Mouse (Mus musculus): ENCODE measurements around the gene Nhsl2. TPM values are rescaled to one million over a fixed set of nuclear protein-coding genes. Genes with fewer than 3 reads are reported as not detected.

Nhsl2 gene
- polyA plus RNA-seq, 1 experiment from 2014 or later, result 6.9 TPM

- no peaks in the 10 kb centered on the region for H3K27me3 ChIP-seq (ENCODE audit: control insufficient read depth, insufficient read depth, low read length)
- no peaks in the 10 kb centered on the region for H3K9me3 ChIP-seq (replicated peaks; ENCODE audit: control insufficient read depth, low read length)
- H3K4me2 ChIP-seq (ENCODE audit: low read depth, low read length), result no peak overlapping the region
- H3K9ac ChIP-seq (ENCODE audit: low read length), result no peak overlapping the region
- WGBS, result 51% methylated on average over 5 of the region's 5 CpGs
- H3K36me3 ChIP-seq (ENCODE audit: control insufficient read depth, insufficient read depth), result no peaks in the 10 kb centered on the region
- peaks cover 9% of the 10 kb centered on the region for H3K4me1 ChIP-seq (ENCODE audit: control insufficient read depth, insufficient read depth, low read length)
- peak overlapping the region; percentile 31; the same call in 1 of the 2 replicates for H3K27ac ChIP-seq (ENCODE audit: low read length)
- H3K4me3 ChIP-seq (ENCODE audit: low read length), result no peak overlapping the region
- no peak; the same call in 1 of the 2 replicates for ATAC-seq (replicated peaks; ENCODE audit: extremely low read depth, insufficient read depth, low FRiP score)
Measured at GRCm38 (mm10) chrX:102060243-102060642, 211.1 kb downstream of the Nhsl2 start.

- H3K9me3 ChIP-seq (replicated peaks; ENCODE audit: control insufficient read depth, low read length), result no peaks in the 10 kb centered on the region
- ATAC-seq (replicated peaks; ENCODE audit: extremely low read depth, insufficient read depth, low FRiP score), result no peak
Measured at GRCm38 (mm10) chrX:102060891-102061290, 211.7 kb downstream of the Nhsl2 start.

GRCm38 (mm10) chrX:102064062-102064461 lies 214.9 kb downstream of the Nhsl2 start:
- 52% methylated on average over 3 of the region's 3 CpGs for WGBS
- H3K4me2 ChIP-seq (ENCODE audit: low read depth, low read length), result no peak overlapping the region
- peaks cover 9% of the 10 kb centered on the region for H3K4me1 ChIP-seq (ENCODE audit: control insufficient read depth, insufficient read depth, low read length)
- no peaks in the 10 kb centered on the region; the same call in 1 of the 2 replicates for H3K27me3 ChIP-seq (ENCODE audit: control insufficient read depth, insufficient read depth, low read length)
- no peaks in the 10 kb centered on the region for H3K36me3 ChIP-seq (ENCODE audit: control insufficient read depth, insufficient read depth)
- H3K9me3 ChIP-seq (replicated peaks; ENCODE audit: control insufficient read depth, low read length), result no peaks in the 10 kb centered on the region
- no peak overlapping the region for H3K27ac ChIP-seq (ENCODE audit: low read length)
- H3K9ac ChIP-seq (ENCODE audit: low read length), result no peak overlapping the region
- ATAC-seq (replicated peaks; ENCODE audit: extremely low read depth, insufficient read depth, low FRiP score), result no peak
- H3K4me3 ChIP-seq (ENCODE audit: low read length), result no peak overlapping the region

More at GRCm38 (mm10) chrX:102060891-102061290, 211.7 kb downstream of the Nhsl2 start:
- Histone ChIP-seq H3K4me2 (ENCODE audit: low read depth, low read length) (no peak overlapping the region), H3K9ac (ENCODE audit: low read length) (no peak overlapping the region), H3K4me1 (ENCODE audit: control insufficient read depth, insufficient read depth, low read length) (peaks cover 9% of the 10 kb centered on the region), H3K27me3 (ENCODE audit: control insufficient read depth, insufficient read depth, low read length) (no peaks in the 10 kb centered on the region), H3K4me3 (ENCODE audit: low read length) (no peak overlapping the region), H3K27ac (ENCODE audit: low read length) (no peak overlapping the region), H3K36me3 (ENCODE audit: control insufficient read depth, insufficient read depth) (no peaks in the 10 kb centered on the region)
- WGBS, result 14% methylated on average over 2 of the region's 2 CpGs

GRCm38 (mm10) chrX:102065213-102065775 lies 216.1 kb downstream of the Nhsl2 start:
- no peak for ATAC-seq (replicated peaks; ENCODE audit: extremely low read depth, insufficient read depth, low FRiP score)
- H3K9ac ChIP-seq (ENCODE audit: low read length), result no peak overlapping the region
- WGBS, result 49% methylated on average over 4 of the region's 4 CpGs
- H3K27ac ChIP-seq (ENCODE audit: low read length), result no peak overlapping the region
- no peak overlapping the region for H3K4me2 ChIP-seq (ENCODE audit: low read depth, low read length)
- H3K4me1 ChIP-seq (ENCODE audit: control insufficient read depth, insufficient read depth, low read length), result peaks cover 12% of the 10 kb centered on the region
- no peaks in the 10 kb centered on the region for H3K36me3 ChIP-seq (ENCODE audit: control insufficient read depth, insufficient read depth)
- H3K9me3 ChIP-seq (replicated peaks; ENCODE audit: control insufficient read depth, low read length), result no peaks in the 10 kb centered on the region
- no peak overlapping the region for H3K4me3 ChIP-seq (ENCODE audit: low read length)
- no peaks in the 10 kb centered on the region; the same call in 1 of the 2 replicates for H3K27me3 ChIP-seq (ENCODE audit: control insufficient read depth, insufficient read depth, low read length)

GRCm38 (mm10) chrX:102066134-102066533 lies 216.9 kb downstream of the Nhsl2 start:
- no peak overlapping the region for H3K4me2 ChIP-seq (ENCODE audit: low read depth, low read length)
- H3K4me1 ChIP-seq (ENCODE audit: control insufficient read depth, insufficient read depth, low read length), result 0 out of 2 replicates have a peak, but pooled peaks cover 7% of the 10 kb centered on the region
- no peaks in the 10 kb centered on the region; the same call in 1 of the 2 replicates for H3K27me3 ChIP-seq (ENCODE audit: control insufficient read depth, insufficient read depth, low read length)
- H3K9ac ChIP-seq (ENCODE audit: low read length), result no peak overlapping the region
- no peaks in the 10 kb centered on the region for H3K36me3 ChIP-seq (ENCODE audit: control insufficient read depth, insufficient read depth)
- ATAC-seq (replicated peaks; ENCODE audit: extremely low read depth, insufficient read depth, low FRiP score), result peak; percentile 58
- H3K9me3 ChIP-seq (replicated peaks; ENCODE audit: control insufficient read depth, low read length), result no peaks in the 10 kb centered on the region
- WGBS, result 14% methylated on average over 9 of the region's 9 CpGs
- H3K4me3 ChIP-seq (ENCODE audit: low read length), result no peak overlapping the region
- H3K27ac ChIP-seq (ENCODE audit: low read length), result no peak overlapping the region

GRCm38 (mm10) chrX:102067118-102067517 lies 217.9 kb downstream of the Nhsl2 start:
- no peak for ATAC-seq (replicated peaks; ENCODE audit: extremely low read depth, insufficient read depth, low FRiP score)
- Histone ChIP-seq H3K27me3 (ENCODE audit: control insufficient read depth, insufficient read depth, low read length) (no peaks in the 10 kb centered on the region; the same call in 1 of the 2 replicates), H3K4me3 (ENCODE audit: low read length) (no peak overlapping the region), H3K4me1 (ENCODE audit: control insufficient read depth, insufficient read depth, low read length) (0 out of 2 replicates have a peak, but pooled peaks cover 7% of the 10 kb centered on the region), H3K36me3 (ENCODE audit: control insufficient read depth, insufficient read depth) (no peaks in the 10 kb centered on the region), H3K9me3 (replicated peaks; ENCODE audit: control insufficient read depth, low read length) (no peaks in the 10 kb centered on the region), H3K9ac (ENCODE audit: low read length) (no peak overlapping the region), H3K27ac (ENCODE audit: low read length) (no peak overlapping the region), H3K4me2 (ENCODE audit: low read depth, low read length) (no peak overlapping the region)
- WGBS, result 71% methylated on average over 6 of the region's 6 CpGs

GRCm38 (mm10) chrX:102068811-102069540 lies 219.8 kb downstream of the Nhsl2 start:
- Histone ChIP-seq H3K9ac (ENCODE audit: low read length) (no peak overlapping the region), H3K27ac (ENCODE audit: low read length) (no peak overlapping the region), H3K4me2 (ENCODE audit: low read depth, low read length) (no peak overlapping the region), H3K27me3 (ENCODE audit: control insufficient read depth, insufficient read depth, low read length) (no peaks in the 10 kb centered on the region; the same call in 1 of the 2 replicates), H3K9me3 (replicated peaks; ENCODE audit: control insufficient read depth, low read length) (no peaks in the 10 kb centered on the region), H3K4me3 (ENCODE audit: low read length) (no peak overlapping the region), H3K4me1 (ENCODE audit: control insufficient read depth, insufficient read depth, low read length) (0 out of 2 replicates have a peak, but pooled peaks cover 5% of the 10 kb centered on the region), H3K36me3 (ENCODE audit: control insufficient read depth, insufficient read depth) (no peaks in the 10 kb centered on the region)
- no peak for ATAC-seq (replicated peaks; ENCODE audit: extremely low read depth, insufficient read depth, low FRiP score)
- WGBS, result 90% methylated on average over 24 of the region's 24 CpGs

- H3K27ac ChIP-seq (ENCODE audit: low read length), result peak within 1 kb of the TSS; percentile 73
- 14% methylated on average over 61 of the region's 61 CpGs for WGBS
- H3K9me3 ChIP-seq (replicated peaks; ENCODE audit: control insufficient read depth, low read length), result no peaks in the 10 kb centered on the region
- H3K4me1 ChIP-seq (ENCODE audit: control insufficient read depth, insufficient read depth, low read length), result 0 out of 2 replicates have a peak, but pooled peaks cover 4% of the 10 kb centered on the region
- ATAC-seq (replicated peaks; ENCODE audit: extremely low read depth, insufficient read depth, low FRiP score), result peak; percentile 90
- no peaks in the 10 kb centered on the region for H3K36me3 ChIP-seq (ENCODE audit: control insufficient read depth, insufficient read depth)
- no peaks in the 10 kb centered on the region; the same call in 1 of the 2 replicates for H3K27me3 ChIP-seq (ENCODE audit: control insufficient read depth, insufficient read depth, low read length)
- peak within 1 kb of the TSS; percentile 73 for H3K9ac ChIP-seq (ENCODE audit: low read length)
- H3K4me3 ChIP-seq (ENCODE audit: low read length), result peak within 1 kb of the TSS; percentile 59
- peak within 1 kb of the TSS; percentile 85 for H3K4me2 ChIP-seq (ENCODE audit: low read depth, low read length)
Measured at GRCm38 (mm10) chrX:102070591-102071471, 221.6 kb downstream of the Nhsl2 start, which contains the start of gene Rtl5. TSS of gene Rtl5 (minus strand) at chrX:102071304.
